Mouse (Mus musculus) heart, postnatal 10 days (tissue): ENCODE measurements around the gene Bri3. TPM values are rescaled to one million over a fixed set of nuclear protein-coding genes. Genes with fewer than 3 reads are reported as not detected.

ENCODE experiments used
- DNase-seq, 2 experiments: peaks; one replicate each; pipeline ENCODE4 v3.0.0; 2021
- intact Hi-C: fragments of 180-260 bp; cut with DNase I; formaldehyde crosslinking; loops from one replicate; pipeline ENCODE4 v1.15.1; 2025
- total RNA-seq, 2 experiments: library from RNA; stranded (reverse); gene quantifications; 2 replicates each; pipeline ENCODE4 v1.2.3; 2021

Gene Bri3
- total RNA-seq, 2 experiments from 2014 or later: 165 to 171 TPM

DNA sequence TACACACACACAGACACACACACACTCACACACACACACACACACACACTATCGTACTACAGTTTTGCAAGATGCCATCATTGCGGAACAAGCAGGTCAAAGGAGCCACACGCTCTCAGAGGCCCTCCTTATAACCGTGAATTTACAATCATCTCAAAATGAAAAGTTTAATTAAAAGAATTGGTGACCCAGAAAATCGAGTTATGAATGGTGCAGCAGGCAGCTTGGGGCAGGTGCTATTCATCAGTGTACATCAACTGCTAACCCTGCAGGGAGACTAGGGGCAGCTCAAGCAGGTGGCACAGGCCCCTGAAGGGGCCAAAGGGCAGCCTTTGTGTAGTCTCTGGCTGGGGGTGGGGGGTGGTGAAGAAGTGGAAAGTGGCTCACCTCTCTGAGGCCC, 156.6 kb downstream of the Bri3 start:
- intact Hi-C loops: no loop called here
- DNase-seq: no peak

DNA sequence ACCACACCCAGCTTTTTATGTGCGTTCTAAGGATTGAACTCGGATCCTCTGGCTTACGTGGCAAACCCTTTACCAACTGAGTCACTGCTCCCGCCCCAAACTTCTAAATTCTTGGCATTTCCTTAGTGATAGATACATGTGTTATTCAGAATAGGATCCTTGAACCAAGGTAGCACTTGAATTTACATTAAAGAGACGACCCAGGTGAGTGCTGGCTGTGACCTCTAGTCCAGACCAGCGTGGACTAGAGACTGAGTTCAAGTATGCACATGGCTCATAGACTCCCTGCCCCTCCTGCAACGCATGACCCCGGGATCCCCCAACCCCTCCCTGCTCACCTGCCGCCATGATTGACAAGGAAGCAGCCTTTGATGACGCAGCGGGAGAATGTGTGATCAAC, 162.0 kb downstream of the Bri3 start:
- DNase-seq: no peak
- intact Hi-C loops: no loop called here

DNA sequence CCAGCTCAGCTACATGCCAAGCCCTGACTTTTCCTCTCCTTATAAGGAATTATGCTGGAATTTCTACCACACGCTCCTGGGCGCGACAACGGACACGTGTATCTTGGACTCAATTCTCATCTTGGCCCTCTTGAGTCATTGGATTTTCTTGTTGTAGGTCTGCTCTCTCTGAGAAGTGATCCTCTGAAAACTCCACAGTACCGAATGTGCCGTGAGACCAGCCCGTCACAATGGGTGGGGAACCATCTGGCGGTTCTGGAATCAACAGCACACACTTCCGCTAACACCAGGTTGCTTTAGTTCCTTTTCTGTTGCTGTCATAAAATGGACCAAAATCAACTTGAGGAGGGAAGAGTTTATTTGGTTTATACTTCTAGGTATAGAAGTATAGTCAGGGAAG, 166.4 kb downstream of the Bri3 start:
- intact Hi-C loops: no loop called here
- no peak for DNase-seq

DNA sequence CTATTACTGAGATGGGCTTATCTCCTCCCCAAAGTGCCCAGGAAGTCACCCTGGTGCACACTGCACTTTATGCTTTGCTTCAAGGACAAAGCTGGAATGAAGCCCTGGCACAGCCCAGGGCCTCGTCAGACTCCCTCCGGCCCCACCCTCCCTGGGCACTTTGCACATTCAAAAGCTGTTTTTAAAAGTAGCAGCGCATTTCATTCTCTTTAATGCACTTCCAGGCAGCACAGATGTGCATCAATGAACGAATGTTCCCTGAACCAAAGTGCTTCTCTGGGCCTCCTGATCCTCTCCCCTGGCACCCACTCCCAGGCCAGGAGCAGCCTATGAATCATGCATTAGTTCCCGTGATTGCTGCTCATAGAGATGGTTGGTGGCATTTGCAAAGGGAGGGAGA, 167.5 kb downstream of the Bri3 start:
- intact Hi-C loops: no loop called here
- DNase-seq: peak in 1 of 2 experiments; percentile 1

DNA sequence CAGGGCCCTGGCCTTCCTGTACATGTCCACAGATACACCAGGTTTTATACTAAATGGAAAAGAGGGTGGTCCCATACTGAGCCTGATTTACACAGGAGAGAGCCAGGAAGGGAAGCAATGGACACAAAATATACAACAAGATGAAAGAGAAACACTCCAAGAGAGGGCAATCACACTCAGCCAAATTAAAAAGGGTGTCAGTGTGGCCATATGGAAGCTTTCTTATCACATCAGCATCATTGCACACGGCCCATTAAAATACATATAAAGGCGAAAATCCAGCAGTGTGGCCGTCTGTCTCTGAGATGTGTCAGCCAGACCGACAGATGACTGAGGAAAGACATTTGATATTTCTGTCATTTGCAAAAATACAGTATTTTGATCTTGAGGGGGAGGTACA, 168.5 kb downstream of the Bri3 start:
- intact Hi-C loops: no loop called here
- no peak for DNase-seq

DNA sequence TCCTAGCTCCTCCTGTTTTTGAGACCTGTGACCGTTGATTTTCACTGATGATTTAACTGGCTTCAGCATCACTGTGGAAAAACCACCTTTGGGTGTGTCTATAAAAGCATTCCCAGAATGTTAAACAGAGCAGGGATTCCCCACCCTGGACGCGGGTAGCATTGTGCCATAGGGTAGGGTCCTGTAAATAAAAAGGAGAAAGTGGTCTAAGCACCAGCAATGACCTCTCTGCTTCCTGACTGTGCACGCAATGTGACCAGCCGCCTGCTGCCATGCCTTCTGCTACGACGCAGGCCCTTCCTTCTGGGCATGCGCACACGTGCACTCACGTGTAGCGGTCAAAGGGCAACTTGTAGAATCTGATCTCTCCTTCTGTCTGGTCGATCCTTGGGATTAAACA, 174.2 kb downstream of the Bri3 start:
- intact Hi-C loops: no loop called here
- no peak for DNase-seq

DNA sequence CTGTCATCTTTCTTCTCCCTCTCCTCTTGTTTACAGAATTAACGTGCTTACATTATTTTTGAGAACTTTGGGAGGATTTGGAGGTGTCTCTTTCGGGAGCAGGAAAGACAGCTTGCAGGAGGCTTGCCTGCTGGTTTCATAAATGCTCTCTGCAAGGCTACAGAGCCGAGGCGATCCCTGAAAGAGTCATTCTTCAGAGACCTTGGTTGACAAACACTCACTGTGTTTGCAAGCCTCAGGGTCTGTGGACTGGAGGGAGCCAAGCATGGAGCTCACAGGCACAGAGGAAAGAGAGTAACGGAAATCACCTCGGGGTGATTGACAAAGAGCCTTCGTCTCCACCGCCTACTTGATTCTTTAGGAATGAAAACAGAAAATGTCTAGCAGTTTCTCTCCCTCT, 175.8 kb downstream of the Bri3 start:
- intact Hi-C loops: no loop called here
- no peak for DNase-seq

DNA sequence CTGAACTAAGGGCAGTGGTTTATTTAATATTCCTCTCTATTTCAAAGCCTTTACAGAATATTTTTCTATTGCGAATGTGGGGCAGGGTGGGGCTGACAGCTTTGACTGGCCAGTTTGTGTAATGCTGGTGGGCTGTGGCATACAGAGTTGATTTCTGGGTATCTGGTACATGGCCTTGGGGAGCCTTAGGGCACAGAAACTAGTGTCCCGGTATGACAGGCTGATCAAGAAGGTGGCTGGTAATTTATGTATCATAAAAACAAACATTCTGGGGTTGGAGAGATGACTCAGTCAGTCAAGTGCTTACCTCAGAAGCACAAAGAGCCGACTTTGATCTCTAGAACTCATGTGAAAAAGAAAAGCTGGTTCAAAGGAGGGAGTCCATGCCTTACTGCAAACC, 182.5 kb downstream of the Bri3 start:
- DNase-seq: no peak
- intact Hi-C loops: no loop called here

DNA sequence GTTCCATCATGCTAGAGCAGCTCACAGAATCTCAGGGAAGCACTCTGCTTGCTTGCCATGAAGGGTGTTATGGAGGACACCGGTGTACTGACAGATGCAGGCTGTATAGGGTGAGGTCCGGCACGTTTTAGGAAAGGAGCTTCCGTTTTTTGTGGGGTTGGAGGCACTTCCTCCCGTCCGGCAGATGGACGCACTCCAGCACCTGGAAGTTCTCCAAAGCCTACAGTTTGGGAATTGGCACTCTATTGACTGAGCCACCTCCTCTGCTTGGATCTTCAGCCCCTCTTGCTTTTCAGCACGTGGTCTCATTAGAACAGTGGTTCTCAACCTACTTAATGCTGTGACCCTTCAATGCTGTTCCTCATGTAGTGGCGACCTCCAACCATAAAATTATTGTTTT, 183.6 kb downstream of the Bri3 start:
- intact Hi-C loops: no loop called here
- DNase-seq: no peak

DNA sequence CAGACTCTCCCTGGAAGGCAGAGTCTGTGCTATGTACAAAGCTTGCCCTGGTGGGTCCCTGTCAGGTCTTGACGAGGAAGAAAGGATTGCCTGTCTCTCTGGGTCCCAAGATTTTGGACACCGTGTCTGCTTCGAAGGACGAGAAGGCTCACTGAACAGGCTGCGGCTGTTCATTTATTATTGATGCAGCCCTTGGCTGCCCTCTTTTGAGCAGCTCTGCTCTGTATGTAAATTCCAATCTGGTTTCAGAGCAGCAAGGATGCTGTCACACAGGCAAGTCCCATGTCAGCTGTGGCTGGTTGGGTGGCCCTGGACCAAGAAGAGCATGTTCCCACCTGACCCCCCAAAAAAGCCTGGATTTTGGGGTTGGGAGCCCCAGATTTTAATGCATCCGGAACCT, 187.2 kb downstream of the Bri3 start:
- no peak for DNase-seq
- intact Hi-C loops: no loop called here

DNA sequence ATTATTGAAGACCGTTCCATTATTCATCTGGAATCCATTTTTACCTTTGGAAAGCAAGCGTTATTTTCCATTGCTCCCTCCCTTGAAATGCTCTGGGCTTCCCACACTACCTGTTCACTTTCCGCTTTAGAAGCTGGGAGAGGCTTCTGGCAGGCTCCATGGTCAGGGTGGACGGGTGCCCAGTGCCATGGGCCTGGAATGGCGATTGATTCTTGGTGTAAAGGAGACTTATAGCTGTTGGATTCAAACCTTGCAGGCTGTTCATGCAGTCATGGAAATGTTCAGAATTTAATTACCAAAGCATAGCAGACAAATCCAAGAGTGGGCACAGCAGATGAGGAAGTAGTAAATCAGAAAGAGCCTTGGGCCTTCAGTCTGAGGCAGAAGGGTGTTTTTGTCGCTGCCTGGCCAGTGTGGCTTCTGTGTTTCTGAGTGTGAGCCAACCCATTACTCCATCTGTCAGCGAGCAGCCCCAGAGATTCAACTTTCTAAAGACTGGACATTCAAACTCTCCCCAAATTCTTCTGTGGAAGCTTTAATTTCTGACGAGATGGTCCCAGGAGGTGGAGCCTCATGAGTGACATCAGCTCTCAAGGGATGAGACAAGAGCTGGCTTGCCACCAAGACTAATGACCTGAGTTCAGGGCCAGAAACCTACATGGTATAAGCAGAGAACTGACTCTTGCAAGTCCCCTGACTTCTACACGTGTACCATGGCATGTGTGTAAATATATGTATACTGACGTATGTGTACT, 195.2 kb downstream of the Bri3 start:
- DNase-seq: peak in 1 of 2 experiments; percentile 4
- intact Hi-C loops: no loop called here

DNA sequence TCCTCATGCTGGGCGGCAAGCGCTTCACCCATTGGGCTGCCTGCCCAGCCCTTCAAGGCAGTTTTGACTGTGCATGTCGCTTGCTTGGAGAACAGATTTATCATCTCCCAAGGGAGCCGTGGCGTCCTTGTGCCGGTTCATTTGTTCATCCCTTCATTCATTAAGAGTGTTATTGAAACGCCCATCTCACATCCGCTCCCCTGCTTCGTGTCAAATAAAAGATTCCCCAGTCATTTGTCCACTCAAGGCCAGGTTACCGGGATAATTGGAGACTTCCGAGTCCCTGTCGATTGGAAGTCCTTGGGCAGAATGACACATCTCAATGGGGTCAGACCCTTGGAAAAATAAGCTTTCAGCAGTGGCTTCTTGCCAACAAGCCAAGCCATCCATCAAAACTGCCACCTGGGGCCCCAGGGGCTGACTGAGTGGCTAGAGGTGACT, 197.6 kb downstream of the Bri3 start:
- intact Hi-C loops: no loop called here
- no peak for DNase-seq

DNA sequence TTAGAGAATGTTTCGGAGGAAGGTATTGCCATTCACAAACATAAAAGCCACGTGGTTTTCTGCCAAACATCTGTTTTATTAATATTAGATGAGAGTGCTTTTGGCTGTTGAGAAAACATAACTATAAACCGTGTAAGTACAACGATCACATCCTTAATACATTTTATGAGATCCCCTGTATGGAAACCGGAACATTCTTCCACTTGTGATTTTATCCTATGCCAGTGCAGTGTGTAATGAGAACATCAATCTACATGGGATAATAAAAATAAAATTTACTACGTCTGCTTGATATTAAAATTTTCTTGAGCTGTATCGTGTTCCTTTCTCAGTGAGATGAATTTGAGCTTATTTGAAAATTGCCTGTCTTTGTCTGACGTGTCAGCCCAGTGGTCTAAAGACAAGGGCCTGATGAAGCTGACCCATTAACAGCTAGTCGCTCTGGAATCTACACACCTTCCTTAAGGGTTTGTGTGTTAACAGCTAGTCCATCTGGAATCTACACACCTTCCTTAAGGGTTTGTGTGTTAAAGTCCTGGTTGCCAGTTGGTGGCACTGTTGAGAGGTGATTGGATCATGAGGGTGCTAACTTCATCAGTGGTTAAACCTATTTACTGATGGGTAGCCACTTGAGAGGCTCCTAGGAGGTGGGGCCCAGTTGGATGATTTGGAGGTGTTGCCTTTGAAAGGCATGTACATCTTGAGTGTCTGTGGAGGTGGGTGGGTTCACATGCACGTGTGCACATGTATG, 202.4 kb downstream of the Bri3 start:
- DNase-seq: no peak
- intact Hi-C loops: no loop called here

DNA sequence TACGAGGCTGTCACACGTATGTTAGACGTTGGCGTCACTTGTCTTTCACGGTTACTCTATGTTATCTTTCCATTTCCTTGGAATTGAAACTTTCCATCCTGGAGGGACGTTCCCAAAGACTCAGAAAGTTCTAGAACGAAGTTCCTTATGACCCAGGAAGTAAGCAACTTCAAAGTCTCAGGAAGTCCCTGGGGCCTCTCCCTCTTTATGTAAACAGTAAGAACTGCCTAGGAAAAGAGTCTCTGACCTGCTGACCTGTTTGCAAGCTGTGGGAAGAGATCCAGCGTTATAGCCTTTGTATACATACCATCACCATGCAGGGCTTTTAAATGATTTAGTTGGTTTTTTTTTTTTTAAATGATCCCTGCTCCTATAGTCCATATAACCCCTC, 203.0 kb downstream of the Bri3 start:
- intact Hi-C loops: no loop called here
- DNase-seq: no peak

DNA sequence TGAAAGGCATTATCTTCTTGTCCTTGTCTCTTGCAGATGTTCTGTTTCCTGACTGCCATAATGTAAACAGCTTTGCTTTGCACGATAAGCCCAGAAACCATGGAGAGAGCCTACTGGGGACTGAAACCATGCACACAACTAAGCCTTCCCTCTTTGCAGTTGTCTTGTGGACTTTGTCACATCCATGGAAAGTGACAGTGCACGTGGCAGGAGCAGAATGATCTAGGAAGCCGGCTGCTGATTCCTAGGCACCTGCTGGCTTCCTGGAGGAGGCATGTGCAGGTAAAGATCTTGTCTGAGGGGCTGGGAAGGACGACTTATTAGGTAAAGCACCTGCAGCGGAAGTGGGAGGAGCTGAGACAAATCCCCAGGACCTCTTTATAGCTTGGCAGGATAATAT, 203.7 kb downstream of the Bri3 start:
- intact Hi-C loops: no loop called here
- DNase-seq: no peak

DNA sequence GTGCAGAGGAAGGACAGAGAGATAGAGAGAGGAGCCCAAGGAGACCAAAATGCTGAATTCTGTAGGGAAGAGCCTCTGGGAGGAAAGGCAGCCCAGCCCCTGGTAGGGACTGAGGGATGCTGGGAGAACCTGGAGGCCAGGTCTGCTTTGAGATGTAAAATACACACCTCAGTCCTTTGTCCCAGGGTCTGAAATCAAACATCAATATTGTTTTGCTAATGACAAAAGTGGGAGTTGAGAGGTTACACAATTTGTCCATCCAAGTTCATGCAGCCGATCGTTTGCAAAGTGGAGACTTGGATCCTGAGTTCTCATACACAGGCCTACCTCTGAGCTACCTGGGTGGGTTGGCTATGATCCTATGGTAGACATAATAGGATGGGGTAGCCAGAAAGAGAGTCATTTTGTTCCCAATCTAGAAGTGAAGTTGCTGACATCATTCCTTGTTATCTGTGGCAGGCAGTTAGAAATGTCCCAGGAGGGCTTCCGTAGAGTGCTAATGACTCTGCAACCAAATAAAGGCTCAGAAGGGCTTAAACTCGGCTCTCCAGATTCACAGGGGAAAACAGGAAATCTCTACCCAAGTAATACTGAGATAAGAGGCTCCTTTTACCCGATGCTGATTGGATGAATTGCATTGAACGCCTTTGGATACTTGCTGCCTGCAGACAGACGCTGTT, 208.7 kb downstream of the Bri3 start:
- no peak for DNase-seq
- intact Hi-C loops: no loop called here

DNA sequence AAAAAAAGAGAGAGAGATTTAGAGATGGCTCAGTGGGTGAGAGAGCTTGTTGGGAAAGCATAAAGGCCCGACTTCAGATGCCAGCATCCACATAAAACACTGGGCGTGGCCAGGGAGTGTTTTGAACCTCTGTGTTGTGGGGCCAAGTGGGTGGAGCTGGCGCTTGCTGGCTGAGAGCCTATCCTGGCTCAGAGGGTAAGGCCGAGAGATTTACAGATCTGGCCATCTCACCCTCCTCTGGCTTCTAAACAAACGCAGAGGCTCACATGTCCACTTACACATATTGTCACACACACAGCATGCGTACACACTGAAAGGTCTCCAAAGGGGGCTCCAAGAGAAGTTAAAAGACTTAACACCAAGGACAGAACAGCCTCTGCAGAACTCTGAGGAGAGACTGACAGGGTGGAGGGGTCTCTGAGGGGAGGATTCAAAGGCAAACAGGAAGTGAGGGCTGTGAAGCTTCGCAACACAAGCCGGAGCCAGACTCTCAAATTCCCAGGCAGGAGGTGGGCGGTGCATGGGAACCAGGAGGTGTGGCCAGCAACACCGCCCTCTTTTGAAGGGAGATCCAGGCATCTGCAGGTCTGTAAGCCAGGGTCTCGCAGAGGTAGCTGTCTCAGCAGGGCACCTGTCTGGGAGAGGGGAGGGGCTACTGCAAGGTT, 213.5 kb downstream of the Bri3 start:
- intact Hi-C loops: no loop called here

DNA sequence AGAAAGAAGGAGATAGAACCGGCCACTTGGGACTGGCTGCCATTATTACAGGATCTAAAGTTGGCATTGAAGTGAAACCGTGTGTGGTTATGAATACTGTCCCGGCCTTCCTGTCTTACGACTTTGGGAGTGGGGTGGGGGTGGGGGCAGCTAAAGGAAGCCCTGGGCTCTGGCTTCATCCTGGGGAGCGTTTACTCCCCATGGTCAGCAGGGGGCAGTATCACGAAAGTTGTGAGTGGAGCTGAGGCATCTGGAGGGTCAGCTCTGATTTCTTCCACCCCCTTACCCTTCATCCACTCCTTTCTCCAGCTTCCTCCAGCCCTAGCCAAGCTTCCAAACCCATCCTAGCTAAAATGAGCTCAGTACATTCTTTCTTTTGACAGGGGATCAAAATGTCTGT, 222.8 kb downstream of the Bri3 start:
- intact Hi-C loops: loop anchor here (5.0 kb wide), 1 partner anchor 260 kb away; no protein-coding TSS in a partner anchor
- peak in 1 of 2 experiments; percentile 5 for DNase-seq

More for the DNA sequence above, 213.5 kb downstream of the Bri3 start:
- peak in 1 of 2 experiments; percentile 4 for DNase-seq

DNA sequence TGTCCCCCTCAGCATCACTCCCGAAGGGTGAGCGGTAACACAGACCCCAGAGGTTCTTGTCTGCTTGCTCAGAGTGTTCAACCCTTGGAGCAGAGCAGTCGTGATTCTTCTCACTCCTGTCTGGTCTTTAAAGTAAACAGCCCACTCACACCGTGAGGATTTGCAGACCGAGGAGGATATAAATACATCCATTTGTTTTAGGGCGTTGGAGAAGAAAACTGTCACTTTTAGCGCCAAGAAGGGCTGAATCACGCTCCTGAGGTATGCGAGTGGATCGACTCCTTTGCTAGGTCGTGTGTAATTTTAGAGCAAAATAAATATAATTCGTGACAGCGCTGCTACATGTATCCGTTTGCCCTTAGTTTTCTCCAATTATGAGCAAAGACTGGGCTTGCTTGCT, 228.8 kb downstream of the Bri3 start:
- DNase-seq: no peak
- intact Hi-C loops: no loop called here

DNA sequence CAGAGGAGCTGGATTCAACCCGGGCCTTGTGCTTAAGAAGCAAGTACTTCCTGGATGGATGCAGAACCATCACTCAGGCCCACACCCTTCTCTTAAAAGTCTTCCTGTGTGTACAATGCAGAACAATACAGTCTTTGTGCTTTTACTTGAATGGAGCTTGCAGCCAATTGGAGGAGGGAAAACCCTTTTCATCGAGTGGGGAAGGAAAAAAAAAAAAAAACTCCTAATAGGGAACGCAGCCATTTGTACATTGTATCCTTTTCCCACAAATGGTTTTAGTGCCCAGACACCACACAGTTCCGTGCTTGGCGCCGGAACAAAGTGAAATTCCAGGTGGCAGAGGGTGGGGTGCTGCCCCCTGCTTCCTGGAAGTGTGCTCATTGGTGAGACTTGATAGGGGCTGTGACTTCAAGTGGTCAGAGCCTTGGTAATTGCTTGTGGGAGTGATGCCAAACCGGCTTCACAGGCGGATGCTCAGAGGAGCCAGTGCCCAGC, 235.5 kb downstream of the Bri3 start:
- no peak for DNase-seq
- intact Hi-C loops: no loop called here
